Mouse (Mus musculus) monocyte, adult 5-6 weeks (primary cell): Measurements from ENCODE around the gene Olfr328. TPM values are rescaled to one million over a fixed set of nuclear protein-coding genes. Genes with fewer than 3 reads are reported as not detected.

Experiments used
- total RNA-seq: library from RNA; stranded (forward); fragments of 200-1000, 200-491, 200-594 nt; gene quantifications from 3 replicates; pipeline ENCODE4 v1.2.3, GENCODE M21; 2017

Olfr328 gene
- total RNA-seq, 1 experiment from 2014 or later, result not detected

Other genes starting within 250 kb of the Olfr328 start
- gene Zfp692, start 248.6 kb downstream of the Olfr328 start, total RNA-seq, result 8.4 to 17.0 TPM (median 9.2 TPM) in 3 replicates
- gene Zfp672, start 225.3 kb downstream of the Olfr328 start, total RNA-seq, result 33.9 to 39.8 TPM (median 36.0 TPM) in 3 replicates
- 21.3 to 28.1 TPM (median 21.4 TPM) in 3 replicates for gene Sh3bp5l, start 224.9 kb downstream of the Olfr328 start, total RNA-seq
- not detected in 3 replicates for gene Lypd8, start 176.6 kb downstream of the Olfr328 start, total RNA-seq
- not detected in 3 replicates for gene 1810065E05Rik, start 134.5 kb downstream of the Olfr328 start, total RNA-seq
- gene Gm12253, start 123.1 kb downstream of the Olfr328 start, total RNA-seq, result not detected in 3 replicates
- not detected in 3 replicates for gene Lypd9, start 102.7 kb downstream of the Olfr328 start, total RNA-seq
- not detected in 3 replicates for gene Olfr30, start 93.4 kb downstream of the Olfr328 start, total RNA-seq
- not detected in 3 replicates for gene Olfr332, start 63.1 kb downstream of the Olfr328 start, total RNA-seq
- not detected in 3 replicates for gene Olfr331, start 53.1 kb downstream of the Olfr328 start, total RNA-seq
- gene Olfr330, start 20.8 kb downstream of the Olfr328 start, total RNA-seq, result not detected in 3 replicates
- not detected in 3 replicates for gene Olfr329-ps, start 9.2 kb downstream of the Olfr328 start, total RNA-seq
- gene Olfr224, start 14.9 kb upstream of the Olfr328 start, total RNA-seq, result not detected in 3 replicates
- not detected in 3 replicates for gene Olfr325, start 22.1 kb upstream of the Olfr328 start, total RNA-seq
- not detected in 3 replicates for gene Olfr324, start 39.5 kb upstream of the Olfr328 start, total RNA-seq
- not detected in 3 replicates for gene 2210407C18Rik, start 60.4 kb upstream of the Olfr328 start, total RNA-seq
- gene Olfr323, start 74.9 kb upstream of the Olfr328 start, total RNA-seq, result not detected in 3 replicates
- not detected in 3 replicates for gene Trim58, start 84.8 kb upstream of the Olfr328 start, total RNA-seq
- gene Olfr322, start 103.1 kb upstream of the Olfr328 start, total RNA-seq, result not detected in 3 replicates
- not detected in 3 replicates for gene Olfr320, start 125.5 kb upstream of the Olfr328 start, total RNA-seq
- gene Olfr319, start 143.5 kb upstream of the Olfr328 start, total RNA-seq, result not detected in 3 replicates
- gene Olfr318, start 168.4 kb upstream of the Olfr328 start, total RNA-seq, result not detected in 3 replicates
- gene Olfr317, start 183.6 kb upstream of the Olfr328 start, total RNA-seq, result not detected in 3 replicates
- not detected in 3 replicates for gene Olfr316, start 197.1 kb upstream of the Olfr328 start, total RNA-seq
- not detected in 3 replicates for gene Olfr315, start 217.6 kb upstream of the Olfr328 start, total RNA-seq
- not detected in 3 replicates for gene Olfr314, start 227.3 kb upstream of the Olfr328 start, total RNA-seq
- gene Fam183b, start 246.3 kb upstream of the Olfr328 start, total RNA-seq, result not detected in 3 replicates